Mouse (Mus musculus): ENCODE data around the gene Romo1. TPM values are rescaled to one million over a fixed set of nuclear protein-coding genes. Genes with fewer than 3 reads are reported as not detected.

The Romo1 gene
- polyA plus RNA-seq, 1 experiment from 2014 or later: 413 TPM

DNA sequence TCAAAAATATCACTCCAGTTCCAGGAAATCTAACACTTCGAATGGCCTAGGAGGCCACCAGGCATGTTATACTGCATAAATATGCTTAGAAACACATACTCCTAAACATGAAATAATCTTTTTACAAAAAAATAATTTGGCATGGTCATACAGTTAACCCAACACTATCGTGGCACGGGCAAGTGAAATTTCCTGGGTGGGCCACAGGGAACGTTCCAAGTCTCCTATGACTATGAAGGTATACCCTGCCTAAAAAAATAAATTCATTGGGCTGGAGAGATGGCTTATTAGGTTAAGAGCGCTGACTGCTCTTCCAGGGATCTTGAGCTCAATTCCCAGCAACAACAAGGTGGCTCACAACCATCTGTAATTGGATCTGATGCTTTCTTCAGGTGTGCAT lies 22.7 kb downstream of the Romo1 start:
- DNase-seq: no peak
- 96% methylated on average over 5 of the region's 5 CpGs for WGBS
- no peak overlapping the region for H3K4me3 ChIP-seq (replicated peaks; ENCODE audit: low read depth, low read length)
- H3K36me3 ChIP-seq (ENCODE audit: control insufficient read depth, insufficient read depth, low read length): peaks cover 94% of the 10 kb centered on the region
- H3K4me2 ChIP-seq (ENCODE audit: low read length): no peak overlapping the region
- H3K27me3 ChIP-seq (ENCODE audit: control insufficient read depth, insufficient read depth, low read length): no peaks in the 10 kb centered on the region
- H3K9me3 ChIP-seq (ENCODE audit: control insufficient read depth, low read length): no peaks in the 10 kb centered on the region
- no peak overlapping the region for H3K9ac ChIP-seq (replicated peaks; ENCODE audit: low read length)
- no peak for ATAC-seq (ENCODE audit: low FRiP score, low TSS enrichment)
- H3K4me1 ChIP-seq (ENCODE audit: control insufficient read depth, insufficient read depth, low read length): no peaks in the 10 kb centered on the region
- no peak overlapping the region for H3K27ac ChIP-seq (replicated peaks; ENCODE audit: low read depth, low read length)

GRCm38 (mm10) chr2:156177079-156177478 lies 33.2 kb downstream of the Romo1 start:
- H3K27me3 ChIP-seq (ENCODE audit: control insufficient read depth, insufficient read depth, low read length): no peaks in the 10 kb centered on the region
- no peak overlapping the region for H3K4me2 ChIP-seq (ENCODE audit: low read length)
- no peak for DNase-seq
- WGBS: 90% methylated on average over 6 of the region's 6 CpGs
- no peak overlapping the region for H3K9ac ChIP-seq (replicated peaks; ENCODE audit: low read length)
- peaks cover 38% of the 10 kb centered on the region for H3K4me1 ChIP-seq (ENCODE audit: control insufficient read depth, insufficient read depth, low read length)
- H3K9me3 ChIP-seq (ENCODE audit: control insufficient read depth, low read length): no peaks in the 10 kb centered on the region
- no peak overlapping the region for H3K27ac ChIP-seq (replicated peaks; ENCODE audit: low read depth, low read length)
- H3K4me3 ChIP-seq (replicated peaks; ENCODE audit: low read depth, low read length): no peak overlapping the region
- H3K36me3 ChIP-seq (ENCODE audit: control insufficient read depth, insufficient read depth, low read length): peaks cover 58% of the 10 kb centered on the region
- ATAC-seq (ENCODE audit: low FRiP score, low TSS enrichment): no peak

- no peak overlapping the region for H3K9ac ChIP-seq (replicated peaks; ENCODE audit: low read length)
- H3K27ac ChIP-seq (replicated peaks; ENCODE audit: low read depth, low read length): no peak overlapping the region
- no peak for DNase-seq
- no peak for ATAC-seq (ENCODE audit: low FRiP score, low TSS enrichment)
- WGBS: 77% methylated on average over 7 of the region's 7 CpGs
- H3K9me3 ChIP-seq (ENCODE audit: control insufficient read depth, low read length): no peaks in the 10 kb centered on the region
- peak overlapping the region; percentile 90 for H3K4me2 ChIP-seq (ENCODE audit: low read length)
- peaks cover 38% of the 10 kb centered on the region for H3K4me1 ChIP-seq (ENCODE audit: control insufficient read depth, insufficient read depth, low read length)
- H3K4me3 ChIP-seq (replicated peaks; ENCODE audit: low read depth, low read length): peak overlapping the region; percentile 14; the same call in 1 of the 2 replicates
- no peaks in the 10 kb centered on the region for H3K27me3 ChIP-seq (ENCODE audit: control insufficient read depth, insufficient read depth, low read length)
- peaks cover 53% of the 10 kb centered on the region for H3K36me3 ChIP-seq (ENCODE audit: control insufficient read depth, insufficient read depth, low read length)
Observed at GRCm38 (mm10) chr2:156177651-156178050, 33.8 kb downstream of the Romo1 start.

GRCm38 (mm10) chr2:156179046-156179795 lies 35.4 kb downstream of the Romo1 start:
- 1% methylated on average over 47 of the region's 47 CpGs for WGBS
- Histone ChIP-seq H3K27ac (replicated peaks; ENCODE audit: low read depth, low read length) (peak overlapping the region; percentile 98), H3K9me3 (ENCODE audit: control insufficient read depth, low read length) (no peaks in the 10 kb centered on the region)

GRCm38 (mm10) chr2:156179796-156180093 lies 35.9 kb downstream of the Romo1 start:
- H3K4me3 ChIP-seq (replicated peaks; ENCODE audit: low read depth, low read length): peak overlapping the region; percentile 99
- no peaks in the 10 kb centered on the region for H3K9me3 ChIP-seq (ENCODE audit: control insufficient read depth, low read length)
- DNase-seq (no peak), ATAC-seq (ENCODE audit: low FRiP score, low TSS enrichment) (peak; percentile 41)
- H3K4me2 ChIP-seq (ENCODE audit: low read length): no peak overlapping the region
- H3K36me3 ChIP-seq (ENCODE audit: control insufficient read depth, insufficient read depth, low read length): peaks cover 35% of the 10 kb centered on the region
- under 1% methylated on average over 36 of the region's 41 CpGs for WGBS
- H3K27me3 ChIP-seq (ENCODE audit: control insufficient read depth, insufficient read depth, low read length): no peaks in the 10 kb centered on the region
- H3K9ac ChIP-seq (replicated peaks; ENCODE audit: low read length): peak overlapping the region; percentile 100
- H3K27ac ChIP-seq (replicated peaks; ENCODE audit: low read depth, low read length): peak overlapping the region; percentile 98
- peaks cover 38% of the 10 kb centered on the region for H3K4me1 ChIP-seq (ENCODE audit: control insufficient read depth, insufficient read depth, low read length)

More at GRCm38 (mm10) chr2:156179046-156179795, 35.4 kb downstream of the Romo1 start:
- H3K4me2 ChIP-seq (ENCODE audit: low read length): peak overlapping the region; percentile 90
- peak; percentile 90 for DNase-seq
- H3K4me3 ChIP-seq (replicated peaks; ENCODE audit: low read depth, low read length): peak overlapping the region; percentile 99
- H3K9ac ChIP-seq (replicated peaks; ENCODE audit: low read length): peak overlapping the region; percentile 100
- no peaks in the 10 kb centered on the region for H3K27me3 ChIP-seq (ENCODE audit: control insufficient read depth, insufficient read depth, low read length)
- H3K36me3 ChIP-seq (ENCODE audit: control insufficient read depth, insufficient read depth, low read length): peaks cover 40% of the 10 kb centered on the region
- peaks cover 38% of the 10 kb centered on the region for H3K4me1 ChIP-seq (ENCODE audit: control insufficient read depth, insufficient read depth, low read length)
- peak; percentile 44 for ATAC-seq (ENCODE audit: low FRiP score, low TSS enrichment)

DNA sequence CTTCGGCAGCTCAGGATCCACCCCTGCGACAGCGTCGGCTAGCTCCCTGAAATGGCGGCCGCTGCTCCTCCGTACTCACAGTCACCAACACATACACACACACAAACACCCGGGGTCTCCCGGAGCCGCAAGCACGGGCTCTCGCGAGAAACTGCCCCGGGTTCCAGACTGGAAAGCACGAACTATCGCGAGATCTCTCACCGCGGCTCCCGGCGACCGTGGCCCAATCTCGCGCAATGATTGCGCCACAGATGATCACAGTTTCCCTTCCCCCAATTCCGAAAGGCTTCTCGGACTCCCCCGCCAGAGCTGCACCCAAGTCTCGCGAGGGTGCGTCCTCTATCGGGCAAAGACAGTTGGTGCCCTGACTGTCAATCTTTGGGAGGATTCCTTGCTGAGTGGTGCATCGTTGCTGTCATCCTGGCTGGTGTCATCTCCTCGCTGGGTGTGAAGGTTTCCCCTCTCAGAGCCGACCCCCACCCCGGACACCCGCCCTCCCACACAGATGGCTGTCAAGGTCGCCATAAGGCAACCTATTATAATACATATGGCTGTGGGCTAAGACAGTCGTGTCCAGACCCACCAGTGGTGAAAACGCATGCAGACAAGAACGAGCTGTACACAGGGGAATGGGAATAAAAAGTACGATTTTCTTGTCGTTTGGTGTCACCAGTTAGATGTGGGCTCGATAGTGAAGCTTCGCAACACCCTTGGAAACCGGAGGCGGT lies 36.4 kb downstream of the Romo1 start, which contains the start of gene Rbm39:
Gene Rbm39, minus strand, starts transcription at position 145 of the 728 bp plus-strand sequence.
- Histone ChIP-seq H3K9ac (replicated peaks; ENCODE audit: low read length) (peak within 1 kb of the TSS; percentile 100), H3K4me1 (ENCODE audit: control insufficient read depth, insufficient read depth, low read length) (peaks cover 38% of the 10 kb centered on the region), H3K27me3 (ENCODE audit: control insufficient read depth, insufficient read depth, low read length) (no peaks in the 10 kb centered on the region), H3K4me2 (ENCODE audit: low read length) (peak within 1 kb of the TSS; percentile 90), H3K9me3 (ENCODE audit: control insufficient read depth, low read length) (no peaks in the 10 kb centered on the region), H3K27ac (replicated peaks; ENCODE audit: low read depth, low read length) (peak within 1 kb of the TSS; percentile 98), H3K36me3 (ENCODE audit: control insufficient read depth, insufficient read depth, low read length) (peaks cover 30% of the 10 kb centered on the region), H3K4me3 (replicated peaks; ENCODE audit: low read depth, low read length) (peak within 1 kb of the TSS; percentile 99)
- WGBS: under 1% methylated on average over 47 of the region's 47 CpGs
- peak; percentile 100 for DNase-seq
- peak; percentile 98 for ATAC-seq (ENCODE audit: low FRiP score, low TSS enrichment)

DNA sequence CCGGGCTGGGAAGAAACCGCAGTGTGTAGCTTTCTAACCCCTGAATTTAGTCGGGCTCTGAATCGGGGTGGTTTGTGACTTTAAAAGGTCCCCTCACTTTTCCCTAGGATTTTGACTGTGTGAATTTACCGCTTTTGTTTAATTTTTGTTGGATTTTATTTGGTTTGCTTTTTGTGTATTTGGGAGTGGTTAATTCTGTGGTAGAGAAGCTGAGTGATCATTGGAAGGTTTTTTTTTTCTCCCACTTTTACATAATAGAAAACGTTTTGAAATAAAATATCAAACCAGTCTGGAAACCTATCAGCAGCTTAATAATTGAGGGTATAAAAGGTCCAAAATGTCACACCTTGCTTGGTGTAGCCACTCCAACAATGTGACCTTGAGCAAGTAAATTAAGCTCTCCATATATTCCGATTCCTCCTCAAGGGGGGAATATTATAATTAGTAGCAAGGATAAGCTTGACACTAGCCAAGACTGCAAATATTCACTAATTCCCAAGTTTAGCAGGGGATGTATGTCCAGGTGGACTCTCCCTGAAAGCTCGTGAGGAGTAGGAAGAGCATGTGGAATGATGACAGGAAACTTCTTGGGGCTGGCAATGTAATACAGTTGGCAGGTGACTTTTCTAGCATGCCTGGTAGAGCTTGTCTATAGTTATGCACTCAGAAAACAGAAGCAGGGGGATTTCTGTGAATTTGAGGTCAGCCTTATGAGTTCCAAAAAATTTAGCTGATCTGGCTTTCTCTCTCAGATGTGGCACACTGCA lies 37.2 kb downstream of the Romo1 start:
- H3K4me1 ChIP-seq (ENCODE audit: control insufficient read depth, insufficient read depth, low read length): peaks cover 33% of the 10 kb centered on the region
- ATAC-seq (ENCODE audit: low FRiP score, low TSS enrichment) (no peak), DNase-seq (peak; percentile 23)
- WGBS: 12% methylated on average over 8 of the region's 8 CpGs
- H3K27ac ChIP-seq (replicated peaks; ENCODE audit: low read depth, low read length): peak overlapping the region; percentile 98
- H3K9me3 ChIP-seq (ENCODE audit: control insufficient read depth, low read length): no peaks in the 10 kb centered on the region
- peaks cover 25% of the 10 kb centered on the region for H3K36me3 ChIP-seq (ENCODE audit: control insufficient read depth, insufficient read depth, low read length)
- H3K27me3 ChIP-seq (ENCODE audit: control insufficient read depth, insufficient read depth, low read length): no peaks in the 10 kb centered on the region
- H3K4me2 ChIP-seq (ENCODE audit: low read length): peak overlapping the region; percentile 65
- H3K9ac ChIP-seq (replicated peaks; ENCODE audit: low read length): peak overlapping the region; percentile 68
- H3K4me3 ChIP-seq (replicated peaks; ENCODE audit: low read depth, low read length): peak overlapping the region; percentile 99

DNA sequence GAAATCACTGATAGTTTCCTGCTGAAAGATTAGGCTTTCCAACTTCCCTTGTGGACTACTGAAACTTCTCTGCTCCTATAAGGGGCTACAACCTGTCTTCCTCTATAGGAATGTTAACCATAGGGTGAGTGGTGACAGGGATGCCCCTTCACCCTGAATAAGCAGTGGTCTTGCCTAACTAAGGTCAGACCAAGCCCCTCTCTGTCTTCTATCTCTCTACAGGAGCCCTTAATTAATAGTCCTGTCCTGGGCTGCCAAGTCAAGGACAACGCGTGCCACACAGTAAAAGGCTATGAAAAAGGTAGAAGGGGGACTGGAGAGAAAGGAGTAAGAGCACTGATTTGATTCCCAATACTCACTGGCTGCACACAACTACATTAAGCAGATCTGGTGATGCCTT lies 37.8 kb downstream of the Romo1 start:
- no peak overlapping the region for H3K9ac ChIP-seq (replicated peaks; ENCODE audit: low read length)
- no peaks in the 10 kb centered on the region for H3K27me3 ChIP-seq (ENCODE audit: control insufficient read depth, insufficient read depth, low read length)
- DNase-seq (no peak), ATAC-seq (ENCODE audit: low FRiP score, low TSS enrichment) (no peak)
- peak overlapping the region; percentile 98; the same call in 1 of the 2 replicates for H3K27ac ChIP-seq (replicated peaks; ENCODE audit: low read depth, low read length)
- 80% methylated on average over 2 of the region's 2 CpGs for whole genome bisulfite sequencing
- peaks cover 19% of the 10 kb centered on the region for H3K36me3 ChIP-seq (ENCODE audit: control insufficient read depth, insufficient read depth, low read length)
- peaks cover 32% of the 10 kb centered on the region for H3K4me1 ChIP-seq (ENCODE audit: control insufficient read depth, insufficient read depth, low read length)
- peak overlapping the region; percentile 99; the same call in 1 of the 2 replicates for H3K4me3 ChIP-seq (replicated peaks; ENCODE audit: low read depth, low read length)
- H3K9me3 ChIP-seq (ENCODE audit: control insufficient read depth, low read length): no peaks in the 10 kb centered on the region
- H3K4me2 ChIP-seq (ENCODE audit: low read length): peak overlapping the region; percentile 65

All from midbrain, embryonic 14.5 days (tissue).